Mouse (Mus musculus): ENCODE data around the gene Dnajc13.

- TF ChIP-seq CTCF (IDR thresholded peaks at IDR 0.05; ENCODE audit: insufficient read depth, low read depth, low read length) (no peak), POLR2A (IDR thresholded peaks at IDR 0.05; ENCODE audit: insufficient read depth, low read depth, low read length) (no peak)
These were observed 160.4 kb downstream of the Dnajc13 start for GRCm38 (mm10) chr9:104102301-104102700.
